Mouse (Mus musculus) small intestine, adult 2 months (tissue): ENCODE data around the gene Cenpp.

Source experiments
- CTCF ChIP-seq: fragments of 200-500 bp; IDR thresholded peaks from 2 replicates; pipeline ENCODE4 v1.5.1; 2012; ENCODE audit warnings: low read depth, mild to moderate bottlenecking, control low read depth, inconsistent platforms, low read length, moderate library complexity, mixed read lengths; ENCODE audit not compliant: insufficient replicate concordance, insufficient read length; ENCODE audit errors: extremely low read depth
- POLR2A ChIP-seq: fragments of 200-500 bp; IDR thresholded peaks from 2 replicates; pipeline ENCODE4 v1.6.1; 2012; ENCODE audit warnings: low read depth, mild to moderate bottlenecking, control low read depth, inconsistent platforms, low read length, moderate library complexity

DNA sequence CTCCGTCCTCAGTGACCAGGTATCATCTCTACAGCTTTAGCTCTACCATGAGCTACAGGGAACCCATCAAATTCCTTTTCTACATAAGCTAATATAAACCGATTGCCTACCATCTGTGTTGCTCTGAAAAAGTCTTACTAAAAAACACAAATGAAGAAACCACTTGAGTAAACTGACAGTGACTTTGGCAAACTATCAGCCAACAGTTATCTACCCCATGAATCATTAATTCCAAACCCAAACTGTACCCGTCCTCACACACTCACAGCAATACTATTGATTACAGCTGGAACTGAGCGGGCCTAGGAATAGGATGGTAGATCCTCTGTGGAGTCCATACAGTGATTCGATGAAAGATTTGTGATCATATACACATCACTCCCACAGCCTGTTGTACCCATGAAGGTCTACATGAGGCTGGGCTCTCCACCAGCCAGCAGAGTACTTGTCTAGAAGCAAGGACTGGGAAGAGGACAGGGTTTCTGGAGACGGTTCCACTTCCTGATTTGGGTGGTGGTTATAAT lies 173.7 kb downstream of the Cenpp start:
- TF ChIP-seq POLR2A, result no peak
- no peak for TF ChIP-seq CTCF
